Mouse (Mus musculus): ENCODE results near the gene Actn4.
"Not testable (repeated sequence)": the region's sequence is repeated elsewhere in the genome, so short reads cannot be mapped to it uniquely, and the experiment has no call there.

Actn4 gene

GRCm38 (mm10) chr7:28969672-28970394 is 7.7 kb upstream of the Actn4 start:
- DNase-seq, result no peak

- DNase-seq, result no peak
These were observed 7.1 kb upstream of the Actn4 start for GRCm38 (mm10) chr7:28969271-28969670.

DNA sequence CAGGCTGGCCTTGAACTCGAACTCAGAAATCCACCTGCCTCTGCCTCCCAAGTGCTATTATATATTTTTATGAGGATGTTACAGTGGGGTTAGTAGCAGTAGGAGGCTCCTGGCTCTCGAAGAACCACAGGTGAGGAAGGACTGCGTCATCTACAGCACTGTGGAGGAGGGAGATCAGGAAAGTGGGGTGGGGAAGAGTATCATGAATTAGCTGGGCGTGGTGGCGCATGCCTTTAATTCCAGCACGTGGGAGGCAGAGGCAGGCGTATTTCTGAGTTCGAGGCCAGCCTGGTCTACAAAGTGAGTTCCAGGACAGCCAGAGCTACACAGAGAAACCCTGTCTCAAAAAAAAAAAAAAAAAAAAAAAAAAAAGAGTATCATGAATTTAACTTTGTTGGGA is 6.0 kb upstream of the Actn4 start:
- not testable (repeated sequence) for DNase-seq

GRCm38 (mm10) chr7:28966751-28967505 is 4.8 kb upstream of the Actn4 start:
- DNase-seq, result no peak

DNA sequence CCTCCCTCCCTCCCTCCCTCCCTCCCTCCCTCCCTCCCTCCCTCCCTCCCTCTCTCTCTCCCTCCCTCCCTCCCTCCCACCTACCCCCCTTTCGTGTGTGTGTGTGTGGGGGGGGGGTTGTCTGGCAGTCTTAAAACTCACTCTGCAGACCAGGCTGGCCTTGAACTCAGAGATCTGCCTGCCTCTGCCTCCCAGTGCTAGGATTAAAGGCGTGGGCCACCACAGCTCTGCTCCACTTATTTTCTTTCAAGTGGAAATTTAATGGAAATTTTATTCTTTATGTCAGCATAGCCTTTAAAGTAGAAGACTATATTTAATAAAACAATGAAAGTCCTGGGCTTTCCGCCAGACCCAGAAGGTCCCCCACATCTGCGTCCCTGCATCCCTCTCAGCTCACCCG is 4.0 kb upstream of the Actn4 start:
- no peak for DNase-seq

- DNase-seq, result no peak
These were observed 3.3 kb upstream of the Actn4 start for GRCm38 (mm10) chr7:28965346-28965840.

- no peak for DNase-seq
These were observed 1.3 kb upstream of the Actn4 start for GRCm38 (mm10) chr7:28963399-28963923.

- no peak for DNase-seq
These were observed 585 bp downstream of the Actn4 start for GRCm38 (mm10) chr7:28961584-28961926.

GRCm38 (mm10) chr7:28960354-28961046 is 1.6 kb downstream of the Actn4 start:
- no peak for DNase-seq

GRCm38 (mm10) chr7:28959505-28960045 is 2.6 kb downstream of the Actn4 start:
- no peak for DNase-seq

DNA sequence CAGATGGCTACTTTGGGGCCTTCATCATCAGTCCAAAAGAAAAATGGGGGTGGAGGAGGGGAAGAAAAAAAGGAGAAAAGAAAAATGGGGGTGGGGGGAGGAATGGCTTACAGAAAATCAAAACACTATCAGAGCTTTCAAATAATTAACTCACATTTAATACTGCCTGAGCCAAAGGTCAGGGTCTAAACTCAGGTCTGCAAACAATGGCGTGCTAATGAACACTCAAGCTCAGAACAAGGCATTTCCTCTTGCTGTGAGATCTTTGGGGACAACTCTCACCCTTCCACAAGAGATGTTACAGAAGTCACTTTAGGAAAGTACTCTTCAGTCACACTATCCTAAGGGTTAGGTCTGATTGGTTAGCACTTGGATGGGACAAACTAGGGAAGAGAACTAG is 3.4 kb downstream of the Actn4 start:
- DNase-seq, result no peak

DNA sequence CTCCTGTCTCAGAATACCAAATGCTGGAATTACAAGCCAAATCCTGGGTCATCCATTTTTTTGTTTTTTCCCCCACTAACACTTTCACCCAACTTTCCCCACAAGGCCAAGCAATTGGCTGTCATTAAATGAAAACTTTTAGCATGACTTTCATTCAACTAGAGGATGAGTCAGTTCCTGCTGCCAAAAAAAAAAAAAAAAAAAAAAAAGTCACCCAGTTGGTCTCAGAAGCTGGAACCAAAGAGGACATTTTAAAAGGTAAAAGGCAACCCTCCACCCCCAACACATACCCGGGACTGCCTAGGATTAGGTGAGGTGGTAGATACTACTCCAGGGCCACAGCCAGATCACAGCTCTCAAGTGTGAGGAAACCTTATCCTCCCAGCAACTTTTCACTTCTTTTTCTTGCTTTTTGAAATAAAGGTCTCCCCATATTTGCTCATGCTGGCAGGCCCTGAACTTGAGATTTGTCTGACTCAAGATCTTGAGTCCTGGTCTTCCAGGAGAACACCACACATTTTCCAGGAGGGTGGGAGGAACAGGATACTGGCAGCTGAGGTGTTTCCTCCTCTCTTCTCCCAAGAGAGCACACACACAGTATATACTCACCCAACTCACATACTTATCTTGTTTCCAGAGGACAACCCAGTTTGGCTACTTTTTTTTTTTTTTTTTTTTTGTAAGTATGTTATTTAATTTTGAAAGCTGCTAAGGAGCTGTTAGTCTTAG is 4.0 kb downstream of the Actn4 start:
- DNase-seq, result no peak

DNA sequence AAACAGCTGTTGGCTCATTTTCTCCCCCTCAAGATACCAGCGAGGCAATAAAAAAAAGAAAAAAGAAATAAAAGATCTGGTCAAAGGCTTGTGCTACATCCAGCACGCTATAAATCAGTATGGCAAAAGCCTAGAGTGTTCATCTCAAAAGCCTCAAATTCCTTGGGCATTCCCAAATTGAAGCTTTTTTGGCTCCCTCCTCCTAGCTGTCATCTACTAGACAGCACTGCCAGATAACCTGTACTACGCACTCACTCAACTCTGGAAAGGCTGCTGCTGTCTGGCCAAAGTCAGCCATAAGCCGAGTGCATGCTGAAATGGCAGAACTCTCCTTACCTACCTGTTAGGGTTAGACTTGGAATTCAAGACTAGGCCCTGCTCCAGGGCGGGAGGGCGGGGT is 4.9 kb downstream of the Actn4 start:
- no peak for DNase-seq

DNA sequence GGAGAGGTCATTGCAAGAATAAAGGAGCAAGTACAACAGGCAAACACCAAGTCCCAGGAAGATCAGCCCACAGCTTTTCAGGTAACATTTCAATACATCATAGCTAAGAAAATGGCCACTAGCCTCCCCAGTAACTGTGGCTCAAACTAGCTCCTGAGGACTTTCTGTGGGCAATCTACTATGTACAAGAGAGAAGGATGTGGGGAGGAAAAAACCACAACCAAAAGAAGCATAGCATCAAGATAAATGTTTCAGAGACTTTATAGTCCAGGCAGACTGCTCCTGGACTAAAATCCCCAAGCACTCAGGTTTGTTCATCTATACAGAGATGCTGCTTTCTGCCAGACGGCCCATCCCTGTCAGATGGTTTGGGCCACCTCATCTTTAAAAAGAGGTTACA is 5.9 kb downstream of the Actn4 start:
- DNase-seq, result no peak

GRCm38 (mm10) chr7:28955295-28955897 is 6.7 kb downstream of the Actn4 start:
- no peak for DNase-seq

GRCm38 (mm10) chr7:28954773-28955172 is 7.4 kb downstream of the Actn4 start:
- no peak for DNase-seq

DNA sequence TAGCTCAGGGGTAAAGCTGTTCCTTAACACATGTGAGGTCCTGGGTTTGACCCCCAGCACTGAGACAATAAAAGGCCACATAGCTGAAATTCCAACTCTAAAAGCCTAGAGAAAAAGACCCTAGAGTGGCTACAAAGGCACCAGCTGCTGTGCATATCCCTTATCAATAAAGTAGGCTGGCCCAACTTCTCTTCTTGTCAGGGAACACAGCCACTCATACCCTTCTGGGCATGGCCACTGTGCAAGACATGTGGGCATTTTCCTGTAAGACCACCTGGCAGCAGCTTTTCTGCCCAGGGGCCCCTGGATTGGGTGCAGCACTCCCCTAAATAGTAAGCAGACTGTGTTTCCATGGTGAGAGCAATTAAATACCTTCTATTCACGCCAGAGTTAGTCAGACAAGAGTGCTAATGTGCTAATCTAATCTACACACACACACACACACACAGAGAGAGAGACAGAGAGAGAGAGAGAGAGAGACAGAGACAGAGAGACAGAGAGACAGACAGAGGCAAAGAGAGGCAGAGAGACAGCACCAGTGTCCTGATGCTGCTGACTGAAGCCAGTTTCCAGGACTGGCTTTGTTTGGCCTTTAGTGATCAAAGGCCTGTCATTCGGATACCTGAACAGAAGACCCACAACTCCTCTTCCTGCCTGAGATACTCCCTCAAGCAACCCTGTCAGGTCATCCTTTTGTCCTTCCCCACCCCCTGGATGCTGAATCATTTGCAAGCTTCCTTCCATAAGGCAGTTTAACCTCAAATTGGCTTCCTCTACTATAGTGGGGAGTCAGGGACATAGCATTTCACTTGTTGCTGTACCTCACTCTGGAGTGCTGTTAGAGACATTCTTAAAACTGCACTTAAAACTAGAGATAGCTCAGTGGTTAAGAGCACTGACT is 8.4 kb downstream of the Actn4 start:
- DNase-seq, result no peak

DNA sequence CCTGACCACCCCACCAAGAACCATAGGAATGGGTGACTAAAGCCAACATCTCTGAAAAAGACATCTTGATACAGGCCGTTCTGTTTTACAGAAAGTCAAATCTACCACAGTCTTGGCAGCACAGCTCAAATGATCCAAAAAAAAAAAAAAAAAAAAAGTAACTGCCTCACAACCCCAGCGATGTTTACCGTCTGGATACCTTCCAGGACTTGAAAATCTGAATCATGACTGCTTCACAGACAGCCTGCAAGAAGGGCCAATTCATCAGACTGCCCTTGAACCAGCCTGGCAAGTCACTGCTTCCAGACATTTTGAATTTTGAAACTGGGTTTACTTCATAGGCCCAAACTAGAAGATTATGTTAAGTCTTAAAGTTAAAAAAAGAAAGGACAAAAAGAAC is 9.4 kb downstream of the Actn4 start:
- DNase-seq, result no peak

GRCm38 (mm10) chr7:28951764-28952163 is 10.4 kb downstream of the Actn4 start:
- no peak for DNase-seq

- DNase-seq, result no peak
These were observed 11.6 kb downstream of the Actn4 start for GRCm38 (mm10) chr7:28950346-28951037.

Data from right cerebral cortex, postnatal 14 days (tissue).